11 mouse cellular contexts compared by ENCODE assay signal in the genomic region with DNA sequence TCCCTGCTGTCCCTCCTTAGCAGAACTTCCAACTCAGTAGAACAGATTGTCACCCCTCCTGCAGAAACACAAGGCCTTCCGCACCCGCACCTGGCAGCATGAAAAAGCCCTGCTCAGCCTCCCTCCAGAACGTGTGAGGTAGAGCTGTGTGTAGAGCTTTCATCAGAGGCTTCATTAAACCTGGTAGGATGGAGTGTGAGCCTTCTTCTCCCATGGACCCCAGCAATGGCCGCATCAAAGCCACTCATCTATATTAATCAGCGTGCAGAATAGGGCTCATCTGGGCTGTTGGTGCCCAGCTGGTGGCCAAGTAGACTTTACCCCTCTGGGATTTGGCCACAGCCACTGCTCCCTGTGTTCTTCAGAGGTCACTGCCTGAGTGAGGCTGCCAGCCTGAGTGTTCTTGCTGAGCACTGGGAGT.
A peak's percentile ranks its signal among the peaks of the same experiment; 100 is the strongest.
DNase-seq lines count a peak whose midpoint lies in the region; ATAC-seq lines count a peak whose summit lies in the region.
"Had no signal": no experiment of that assay in that cellular context is flagged by ENCODE, and none has a peak within 500 bp of the region (broad histone marks: within the 10 kb centered on the region; RNA-seq: fewer than 3 reads in every experiment).

No protein-coding gene starts in this region.

- ATAC-seq in cerebellum, adult (ENCODE audit: insufficient number of reproducible peaks, low FRiP score, low TSS enrichment): peak; percentile 93
- ATAC-seq: Patski had no signal

- no peak for DNase-seq in cerebellum, postnatal 4 days (ENCODE audit: low spot score in 2 of 2)
- peak; percentile 76 to 77 for DNase-seq in kidney, adult 8-10 months
- no peak for DNase-seq in kidney, postnatal 4 days
- DNase-seq in cerebellum, adult 11 months: peak; percentile 68
- DNase-seq in cerebellum, postnatal 25 days: peak; percentile 75 to 77
- DNase-seq in left cerebral cortex, postnatal 36 days (ENCODE audit: low spot score in 2 of 2): no peak
- DNase-seq in lung, postnatal 10 days: no peak
- DNase-seq: layer of hippocampus, postnatal 36 days; right cerebral cortex, adult 18-20 months had no signal

- intact Hi-C loops in left cerebral cortex, postnatal 36 days (cut with DNase I): no loop called here

Comparison
In these comparisons a context has a peak if more than half of its experiments do, and no peak if none do; other contexts are left out.
1. DNase-seq: peak in kidney, adult 8-10 months (2 of 2), cerebellum, adult 11 months (single experiment) and cerebellum, postnatal 25 days (2 of 2); none in cerebellum, postnatal 4 days (0 of 2), kidney, postnatal 4 days (0 of 2), left cerebral cortex, postnatal 36 days (0 of 2) and lung, postnatal 10 days (single experiment).